Mouse (Mus musculus): ENCODE data around the gene Iqcc.

- TF ChIP-seq CTCF (IDR thresholded peaks at IDR 0.05; ENCODE audit: control insufficient read depth, insufficient read depth, insufficient read length) (no peak), USF1 (IDR thresholded peaks at IDR 0.05; ENCODE audit: low read depth) (no peak), MYOG (IDR thresholded peaks at IDR 0.05; ENCODE audit: control insufficient read depth, extremely low read depth, insufficient read length) (no peak)
Observed at GRCm38 (mm10) chr4:129571551-129572084, 47.3 kb downstream of the Iqcc start.
